Mouse (Mus musculus): ENCODE measurements around the gene Gnl1. TPM values are rescaled to one million over a fixed set of nuclear protein-coding genes. Genes with fewer than 3 reads are reported as not detected.
"Not testable (repeated sequence)": the region's sequence is repeated elsewhere in the genome, so short reads cannot be mapped to it uniquely, and the experiment has no call there.

Gnl1 gene
- polyA plus RNA-seq, 1 experiment = 28.1 TPM

GRCm38 (mm10) chr17:36022922-36023321, 43.3 kb downstream of the Gnl1 start:
- TF ChIP-seq POLR2A (IDR thresholded peaks at IDR 0.05; ENCODE audit: borderline replicate concordance, low read depth, low read length) (no peak), CTCF (IDR thresholded peaks at IDR 0.05; ENCODE audit: low read depth, low read length) (no peak)
- peaks cover 35% of the 10 kb centered on the region for H3K4me1 ChIP-seq (ENCODE audit: control insufficient read depth, insufficient read depth, low read length)
- peak overlapping the region; percentile 55; the same call in 1 of the 2 replicates for H3K27ac ChIP-seq (ENCODE audit: insufficient read depth, low read depth, low read length)
- no peak overlapping the region for H3K4me3 ChIP-seq (ENCODE audit: insufficient read depth, low read length)

DNA sequence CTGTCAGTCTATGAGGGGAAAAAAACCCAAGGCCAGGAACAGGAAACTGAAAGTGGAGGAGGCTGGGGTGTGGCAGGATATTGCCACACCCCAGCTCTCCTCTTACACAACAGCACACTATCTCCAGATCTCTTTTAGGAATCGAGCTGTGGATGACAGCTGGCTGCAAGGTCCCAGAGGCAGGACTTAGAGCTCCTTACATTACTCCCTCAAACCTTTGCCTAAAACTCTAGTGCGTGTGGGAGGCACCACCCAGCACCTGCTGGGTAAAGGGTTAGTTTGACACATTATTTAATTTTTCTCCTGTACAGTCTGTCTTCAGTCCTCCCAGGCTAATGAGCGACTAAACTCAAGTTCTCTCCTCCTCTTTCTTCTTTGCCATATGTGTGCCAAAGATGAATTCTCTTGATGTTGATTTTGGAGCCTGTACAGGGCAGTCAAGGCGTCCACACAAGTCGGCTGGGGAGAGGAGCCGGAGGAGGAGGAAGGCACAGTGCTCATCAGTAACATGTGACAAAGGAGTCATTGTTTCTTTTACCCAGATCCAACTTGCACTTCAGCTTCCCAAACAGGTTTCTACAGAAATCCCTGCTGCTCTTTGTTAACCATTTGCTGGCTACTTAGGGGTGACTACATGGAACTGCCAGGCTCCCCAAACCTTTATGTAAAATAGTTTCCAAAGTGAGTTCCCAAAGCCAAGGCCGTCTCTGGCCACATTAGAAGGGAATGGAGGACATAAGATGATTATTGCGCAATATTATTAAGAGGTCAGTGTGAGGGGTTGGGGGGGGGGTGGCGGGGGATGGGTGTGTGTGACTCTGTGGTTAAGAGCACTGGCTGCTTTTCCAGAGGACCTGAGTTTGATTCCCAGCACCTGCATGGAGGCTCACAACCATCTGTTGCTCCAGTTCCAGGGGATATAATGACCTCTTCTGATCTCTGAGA, 44.3 kb downstream of the Gnl1 start:
- Histone ChIP-seq H3K27ac (ENCODE audit: insufficient read depth, low read depth, low read length) (peak overlapping the region; percentile 98), H3K4me3 (ENCODE audit: insufficient read depth, low read length) (peak overlapping the region; percentile 39), H3K4me1 (ENCODE audit: control insufficient read depth, insufficient read depth, low read length) (peaks cover 35% of the 10 kb centered on the region)
- TF ChIP-seq CTCF (IDR thresholded peaks at IDR 0.05; ENCODE audit: low read depth, low read length) (no peak), POLR2A (IDR thresholded peaks at IDR 0.05; ENCODE audit: borderline replicate concordance, low read depth, low read length) (no peak)

DNA sequence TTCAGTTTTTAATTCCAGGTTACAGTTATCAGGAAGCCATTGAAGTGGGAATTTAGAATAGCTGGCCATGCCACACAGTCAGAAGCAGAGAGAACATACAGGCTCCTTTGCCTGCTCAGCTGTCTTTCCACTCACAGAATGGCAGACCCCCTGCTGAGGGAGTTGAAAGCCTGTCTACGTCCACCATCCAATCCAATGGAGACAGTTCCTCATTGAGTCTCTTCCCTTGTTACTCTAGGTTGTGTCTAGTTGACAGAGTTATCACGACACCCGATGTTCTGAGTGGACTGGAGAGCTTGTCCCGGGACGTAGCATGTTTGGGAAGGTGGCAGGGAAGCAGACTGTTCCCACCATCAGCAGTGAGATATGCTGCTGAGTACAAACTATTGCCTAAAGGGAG, 45.5 kb downstream of the Gnl1 start:
- H3K4me1 ChIP-seq (ENCODE audit: control insufficient read depth, insufficient read depth, low read length) = peaks cover 32% of the 10 kb centered on the region
- H3K4me3 ChIP-seq (ENCODE audit: insufficient read depth, low read length) = no peak overlapping the region
- no peak overlapping the region for H3K27ac ChIP-seq (ENCODE audit: insufficient read depth, low read depth, low read length)
- no peak for TF ChIP-seq CTCF (IDR thresholded peaks at IDR 0.05; ENCODE audit: low read depth, low read length)
- no peak for TF ChIP-seq POLR2A (IDR thresholded peaks at IDR 0.05; ENCODE audit: borderline replicate concordance, low read depth, low read length)

- H3K27ac ChIP-seq (ENCODE audit: insufficient read depth, low read depth, low read length) = no peak overlapping the region
- peaks cover 31% of the 10 kb centered on the region for H3K4me1 ChIP-seq (ENCODE audit: control insufficient read depth, insufficient read depth, low read length)
- no peak overlapping the region for H3K4me3 ChIP-seq (ENCODE audit: insufficient read depth, low read length)
- TF ChIP-seq POLR2A (IDR thresholded peaks at IDR 0.05; ENCODE audit: borderline replicate concordance, low read depth, low read length) = no peak
- TF ChIP-seq CTCF (IDR thresholded peaks at IDR 0.05; ENCODE audit: low read depth, low read length) = no peak
Observed at GRCm38 (mm10) chr17:36025901-36026300, 46.2 kb downstream of the Gnl1 start.

DNA sequence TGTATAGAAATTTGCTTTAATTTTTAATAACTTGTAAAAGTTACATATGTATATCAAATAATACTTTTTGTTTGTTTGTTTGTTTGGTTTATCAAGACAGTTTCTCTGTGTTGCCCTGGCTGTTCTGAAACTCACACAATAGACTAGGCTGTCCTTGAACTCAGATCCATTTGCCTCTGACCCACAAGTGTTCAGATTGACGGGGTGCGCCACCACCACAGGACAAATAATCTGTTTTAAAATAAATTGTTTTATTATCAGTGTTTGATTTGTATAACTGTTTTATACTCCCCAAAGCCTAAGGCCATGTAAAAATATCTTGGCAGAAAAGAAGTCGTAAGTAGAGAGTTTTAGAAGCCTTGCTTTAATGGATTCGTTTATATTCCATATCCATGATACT, 48.0 kb downstream of the Gnl1 start:
- H3K4me1 ChIP-seq (ENCODE audit: control insufficient read depth, insufficient read depth, low read length) = peaks cover 25% of the 10 kb centered on the region
- H3K4me3 ChIP-seq (ENCODE audit: insufficient read depth, low read length) = no peak overlapping the region
- no peak overlapping the region for H3K27ac ChIP-seq (ENCODE audit: insufficient read depth, low read depth, low read length)
- TF ChIP-seq CTCF (IDR thresholded peaks at IDR 0.05; ENCODE audit: low read depth, low read length) (no peak), POLR2A (IDR thresholded peaks at IDR 0.05; ENCODE audit: borderline replicate concordance, low read depth, low read length) (no peak)

- Histone ChIP-seq H3K27ac (ENCODE audit: insufficient read depth, low read depth, low read length) (no peak overlapping the region), H3K4me3 (ENCODE audit: insufficient read depth, low read length) (no peak overlapping the region), H3K4me1 (ENCODE audit: control insufficient read depth, insufficient read depth, low read length) (peaks cover 14% of the 10 kb centered on the region)
- no peak for TF ChIP-seq CTCF (IDR thresholded peaks at IDR 0.05; ENCODE audit: low read depth, low read length)
- no peak for TF ChIP-seq POLR2A (IDR thresholded peaks at IDR 0.05; ENCODE audit: borderline replicate concordance, low read depth, low read length)
Observed at GRCm38 (mm10) chr17:36028879-36029619, 49.4 kb downstream of the Gnl1 start.

DNA sequence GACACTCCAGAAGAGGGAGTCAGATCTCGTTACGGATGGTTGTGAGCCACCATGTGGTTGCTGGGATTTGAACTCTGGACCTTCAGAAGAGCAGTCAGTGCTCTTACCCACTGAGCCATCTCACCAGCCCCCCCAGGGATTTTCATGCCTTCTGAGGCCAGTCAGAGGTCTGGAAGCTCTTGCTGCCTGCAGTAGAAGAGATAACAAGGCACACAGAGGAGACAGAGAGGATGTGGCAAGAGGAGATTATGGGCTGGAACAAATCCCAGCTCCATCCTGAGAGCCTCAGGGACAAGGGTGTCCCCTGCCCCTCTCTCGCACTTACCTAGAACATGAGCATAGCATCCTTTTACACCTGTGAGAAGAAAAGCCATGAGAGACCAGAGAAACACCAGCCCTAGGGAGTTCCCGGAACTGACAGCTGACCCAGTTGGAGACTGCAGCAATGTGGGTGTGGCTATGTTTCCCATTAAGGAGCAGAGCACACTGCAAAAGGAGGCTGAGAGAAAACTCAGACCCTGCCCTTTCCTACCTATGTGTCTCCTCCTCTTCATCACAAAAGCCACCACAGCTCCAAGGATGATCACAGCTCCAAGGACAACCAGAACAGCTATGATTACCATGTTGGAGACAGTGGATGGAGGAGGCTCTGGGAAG, 50.5 kb downstream of the Gnl1 start:
- H3K4me3 ChIP-seq (ENCODE audit: insufficient read depth, low read length); H3K4me1 ChIP-seq (ENCODE audit: control insufficient read depth, insufficient read depth, low read length); H3K27ac ChIP-seq (ENCODE audit: insufficient read depth, low read depth, low read length): not testable (repeated sequence)

DNA sequence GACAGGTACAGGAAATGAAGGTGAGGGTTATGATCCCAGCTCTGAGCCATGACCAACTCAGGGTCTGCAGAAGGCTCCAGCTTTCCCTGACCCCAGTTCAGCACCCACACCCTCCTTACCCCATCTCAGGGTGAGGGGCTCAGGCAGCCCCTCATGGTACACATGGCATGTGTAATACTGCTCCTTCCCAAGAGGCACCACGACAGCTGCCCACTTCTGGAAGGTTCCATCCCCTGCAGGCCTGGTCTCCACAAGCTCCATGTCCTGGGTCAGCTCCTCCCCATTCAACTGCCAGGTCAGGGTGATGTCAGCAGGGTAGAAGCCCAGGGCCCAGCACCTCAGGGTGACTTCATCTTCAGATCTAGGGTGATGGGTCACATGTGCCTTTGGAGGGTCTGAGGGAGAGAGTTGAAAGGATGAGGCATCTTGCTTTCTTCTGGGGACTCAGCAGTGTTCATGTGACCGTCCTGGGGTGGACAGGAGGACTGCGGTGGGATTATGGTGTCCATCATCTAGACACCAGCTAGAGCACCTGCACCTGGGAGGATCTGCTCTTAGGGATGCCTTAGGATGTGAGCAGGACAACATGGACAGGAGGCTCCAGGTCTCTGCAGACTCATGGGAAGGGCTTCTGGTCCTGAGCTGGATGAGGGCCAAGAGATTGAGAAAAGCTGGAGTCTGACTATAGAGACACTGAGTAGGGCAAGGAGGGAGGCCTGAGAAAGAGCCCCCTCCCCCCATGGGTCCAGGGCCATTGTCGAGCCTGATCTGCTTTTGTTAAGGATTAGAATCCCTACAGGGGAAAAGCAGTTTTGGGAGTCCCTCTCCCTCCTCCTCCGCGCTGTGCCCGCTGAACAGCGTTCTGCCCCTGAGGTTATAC, 51.3 kb downstream of the Gnl1 start:
- H3K4me1 ChIP-seq (ENCODE audit: control insufficient read depth, insufficient read depth, low read length); H3K27ac ChIP-seq (ENCODE audit: insufficient read depth, low read depth, low read length): not testable (repeated sequence)
- H3K4me3 ChIP-seq (ENCODE audit: insufficient read depth, low read length) = peak overlapping the region; percentile 75; the same call in 1 of the 2 replicates
